In the genomic region with DNA sequence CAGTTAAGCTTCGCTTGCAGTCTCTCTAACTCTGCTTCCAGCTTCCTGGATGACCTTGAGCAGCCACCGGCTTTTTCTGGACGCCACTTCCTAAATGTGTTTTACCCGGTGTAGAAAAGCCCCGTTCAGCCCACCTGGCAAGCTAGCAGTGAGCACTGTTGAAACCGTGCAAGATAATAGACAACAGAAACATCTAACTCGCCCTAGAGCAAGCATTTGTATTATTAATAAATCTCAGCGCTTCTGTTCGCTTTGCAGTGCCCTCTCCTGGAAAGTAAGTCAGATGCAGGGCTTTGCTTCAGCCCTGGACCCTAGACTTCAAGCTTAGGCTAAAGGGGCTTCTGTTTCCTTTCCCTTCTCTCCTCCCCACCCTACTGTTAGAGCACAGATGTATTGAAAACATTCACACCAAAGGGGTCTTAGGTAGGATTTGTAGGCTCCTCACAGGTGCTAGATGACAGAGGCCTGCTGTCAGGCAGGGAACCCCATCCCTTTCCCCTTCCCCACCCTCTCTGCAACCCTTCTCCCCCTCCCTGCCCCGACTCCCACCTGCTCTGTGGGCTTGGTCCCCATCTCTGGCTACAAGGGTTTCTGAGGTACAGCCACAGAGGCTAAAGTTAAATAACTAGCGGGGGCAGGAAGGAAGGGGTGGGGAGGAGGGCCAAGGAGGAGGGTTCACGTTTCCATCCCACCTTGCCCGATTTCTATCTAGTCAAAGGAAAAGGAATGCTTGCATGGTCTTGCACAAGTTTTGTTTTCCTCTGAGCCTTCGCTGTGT, we compare ENCODE assay signal across 8 mouse cellular contexts. TPM values are rescaled to one million over a fixed set of nuclear protein-coding genes. Genes with fewer than 3 reads are reported as not detected.
DNase-seq lines count a peak whose midpoint lies in the region; ATAC-seq and TF ChIP-seq lines count a peak whose summit lies in the region.

A gene (minus strand): TSS at position 593 of the 778 bp plus-strand sequence.

- 25% methylated on average over 14 of the region's 14 CpGs for WGBS in kidney, embryonic 14.5 days
- 20% methylated on average over 14 of the region's 14 CpGs for WGBS in heart, postnatal 0 days

- peak within 1 kb of the TSS; percentile 57; the same call in 1 of the 2 replicates for H3K27ac ChIP-seq in kidney, embryonic 14.5 days (ENCODE audit: low read depth, low read length)
- peak within 1 kb of the TSS; percentile 80 for H3K27ac ChIP-seq in brown adipose tissue, adult 24 weeks (replicated peaks; ENCODE audit: low read depth, low read length)
- H3K27ac ChIP-seq in heart, postnatal 0 days (ENCODE audit: low read depth) = no peak within 1 kb of the TSS

- H3K9me3 ChIP-seq in kidney, embryonic 14.5 days (ENCODE audit: control insufficient read depth, low read length) = no peaks in the 10 kb centered on the region
- H3K9me3 ChIP-seq in heart, postnatal 0 days (replicated peaks; ENCODE audit: control insufficient read depth, low read length) = no peaks in the 10 kb centered on the region

- peak; percentile 59 for TF ChIP-seq CTCF in heart, postnatal 0 days (IDR thresholded peaks at IDR 0.05; ENCODE audit: low read depth)

- H3K4me2 ChIP-seq in kidney, embryonic 14.5 days (replicated peaks; ENCODE audit: low read depth, low read length) = peak within 1 kb of the TSS; percentile 78
- peak within 1 kb of the TSS; percentile 61 for H3K4me2 ChIP-seq in heart, postnatal 0 days (ENCODE audit: low read depth, low read length)

- no peaks in the 10 kb centered on the region for H3K36me3 ChIP-seq in kidney, embryonic 14.5 days (ENCODE audit: control insufficient read depth, insufficient read depth, low read length)
- no peaks in the 10 kb centered on the region for H3K36me3 ChIP-seq in heart, postnatal 0 days (replicated peaks; ENCODE audit: control insufficient read depth, insufficient read depth, low read length)

- H3K4me3 ChIP-seq in kidney, embryonic 14.5 days (ENCODE audit: low read length) = peak within 1 kb of the TSS; percentile 38
- H3K4me3 ChIP-seq in brown adipose tissue, adult 24 weeks (ENCODE audit: insufficient read depth, low read depth, low read length) = peak within 1 kb of the TSS; percentile 63
- peak within 1 kb of the TSS; percentile 36 for H3K4me3 ChIP-seq in heart, postnatal 0 days (ENCODE audit: low read depth, low read length)

- no peak for ATAC-seq in kidney, embryonic 14.5 days (ENCODE audit: low FRiP score, low TSS enrichment)
- no peak for ATAC-seq in heart, postnatal 0 days (ENCODE audit: insufficient read depth, low read depth)

- DNase-seq in kidney, postnatal 14 days = no peak
- DNase-seq in heart, postnatal 0 days (ENCODE audit: low spot score) = peak; percentile 71
- DNase-seq in lung, postnatal 36 days = peak; percentile 30
- no peak for DNase-seq in thymus, postnatal 36 days
- DNase-seq in thymus, postnatal 14 days = no peak
- no peak for DNase-seq in layer of hippocampus, postnatal 25 days (ENCODE audit: extremely low spot score in 1 of 2, low spot score in 1 of 2)

- no peak for TF ChIP-seq EP300 in heart, postnatal 0 days (IDR thresholded peaks at IDR 0.05; ENCODE audit: low read depth)

- peaks cover 45% of the 10 kb centered on the region for H3K4me1 ChIP-seq in kidney, embryonic 14.5 days (ENCODE audit: control insufficient read depth, insufficient read depth, low read length)
- H3K4me1 ChIP-seq in brown adipose tissue, adult 24 weeks (ENCODE audit: control insufficient read depth, insufficient read depth, insufficient read length, low read length) = peaks cover 8% of the 10 kb centered on the region
- peaks cover 26% of the 10 kb centered on the region for H3K4me1 ChIP-seq in heart, postnatal 0 days (ENCODE audit: control insufficient read depth, insufficient read depth)

- H3K27me3 ChIP-seq in kidney, embryonic 14.5 days (ENCODE audit: control insufficient read depth, insufficient read depth, low read length) = peaks cover 31% of the 10 kb centered on the region
- peaks cover 9% of the 10 kb centered on the region for H3K27me3 ChIP-seq in heart, postnatal 0 days (ENCODE audit: control insufficient read depth, insufficient read depth, low read length)

- peak within 1 kb of the TSS; percentile 51 for H3K9ac ChIP-seq in kidney, embryonic 14.5 days (ENCODE audit: low read depth, low read length)
- no peak within 1 kb of the TSS; the same call in 1 of the 2 replicates for H3K9ac ChIP-seq in heart, postnatal 0 days (replicated peaks; ENCODE audit: low read depth, low read length)

RNA-seq across cellular contexts. Expression of the gene that starts here (rescaled TPM):
- polyA plus RNA-seq in kidney, embryonic 14.5 days (2014; fragmentation: Nextera tagmentation; extraction: Ambion mirVana) = 0.24 and 0.51 TPM in 2 replicates
- polyA plus RNA-seq in brown adipose tissue, adult 24 weeks (2012; ENCODE audit: insufficient read depth, insufficient read length, missing spikeins) = 1.2 TPM in 1 of 2 replicates, not detected in the other
- total RNA-seq in heart, postnatal 0 days (2014; rRNA removed; ENCODE audit: low replicate concordance) = 0.19 TPM in 1 of 2 replicates, not detected in the other
- 0.31 and 0.52 TPM in 2 replicates for polyA plus RNA-seq in heart, postnatal 0 days (2015; fragmentation: Nextera tagmentation; extraction: Ambion mirVana)
- under 1 TPM; 0.21 to 0.25 TPM for total RNA-seq in layer of hippocampus, postnatal 25 days (2021)

Comparison
In these comparisons a context has a peak if more than half of its experiments do, and no peak if none do; other contexts are left out.
1. Peak in DNase-seq, H3K4me3 ChIP-seq and H3K4me2 ChIP-seq in heart, postnatal 0 days; RNA of the gene not detected or under 1 TPM.